Mouse (Mus musculus): ENCODE results near the gene 4930519P11Rik. TPM values are rescaled to one million over a fixed set of nuclear protein-coding genes. Genes with fewer than 3 reads are reported as not detected.

4930519P11Rik gene
- total and polyA plus RNA-seq, 2 experiments from 2014 or later: not detected

DNA sequence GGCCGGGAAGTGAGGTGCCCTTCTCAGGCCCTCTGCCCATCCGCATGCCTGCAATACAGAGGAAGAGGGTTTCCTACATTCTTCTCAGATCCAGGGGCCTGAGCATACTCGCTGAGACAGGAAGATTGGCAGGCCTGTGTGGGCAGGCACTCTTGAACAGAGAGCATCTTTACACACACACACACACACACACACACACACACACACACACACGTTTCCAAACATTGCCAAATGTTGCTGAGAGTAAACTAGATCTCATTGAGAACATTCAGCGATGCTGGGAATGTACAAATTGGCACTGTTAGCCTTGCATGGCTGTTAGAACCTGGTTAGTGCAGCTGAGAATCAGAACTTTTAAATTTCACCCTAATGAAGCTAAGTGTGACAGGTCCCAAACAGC lies 17.3 kb upstream of the 4930519P11Rik start:
- ATAC-seq (ENCODE audit: insufficient read depth, low read depth) (no peak), DNase-seq (ENCODE audit: low spot score) (no peak)
- Histone ChIP-seq H3K9ac (replicated peaks; ENCODE audit: low read depth, low read length) (no peak overlapping the region), H3K4me1 (ENCODE audit: control insufficient read depth, insufficient read depth) (no peaks in the 10 kb centered on the region), H3K27me3 (ENCODE audit: control insufficient read depth, insufficient read depth, low read length) (no peaks in the 10 kb centered on the region), H3K4me2 (ENCODE audit: low read depth, low read length) (no peak overlapping the region), H3K27ac (ENCODE audit: low read depth) (no peak overlapping the region), H3K36me3 (replicated peaks; ENCODE audit: control insufficient read depth, insufficient read depth, low read length) (peaks cover 40% of the 10 kb centered on the region), H3K9me3 (replicated peaks; ENCODE audit: control insufficient read depth, low read length) (no peaks in the 10 kb centered on the region), H3K4me3 (ENCODE audit: low read depth, low read length) (no peak overlapping the region)
- TF ChIP-seq CTCF (IDR thresholded peaks at IDR 0.05; ENCODE audit: low read depth): no peak
- no peak for TF ChIP-seq EP300 (IDR thresholded peaks at IDR 0.05; ENCODE audit: low read depth)
- 81% methylated on average over 5 of the region's 5 CpGs for WGBS

DNA sequence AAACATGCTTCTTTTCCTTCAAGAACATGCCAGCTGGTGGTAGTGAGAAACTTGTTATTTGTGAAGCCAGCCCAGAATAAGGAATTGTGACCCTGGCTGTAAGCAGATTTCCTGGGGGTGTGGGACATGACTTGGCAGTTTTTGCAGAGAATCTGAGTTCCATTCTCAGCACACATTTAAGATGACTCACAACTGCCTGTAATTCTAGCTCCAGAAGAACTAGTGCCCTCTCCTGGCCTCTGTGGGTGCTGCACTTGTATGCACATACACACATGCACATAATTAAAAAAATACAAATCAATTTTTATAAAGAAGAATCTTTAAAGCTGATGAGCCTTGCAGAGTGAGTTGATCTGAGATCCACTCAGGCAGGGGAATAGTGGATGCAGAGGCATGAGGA lies 10.9 kb upstream of the 4930519P11Rik start:
- Histone ChIP-seq H3K36me3 (replicated peaks; ENCODE audit: control insufficient read depth, insufficient read depth, low read length) (peaks cover 21% of the 10 kb centered on the region), H3K4me2 (ENCODE audit: low read depth, low read length) (no peak overlapping the region), H3K4me3 (ENCODE audit: low read depth, low read length) (no peak overlapping the region), H3K27me3 (ENCODE audit: control insufficient read depth, insufficient read depth, low read length) (no peaks in the 10 kb centered on the region), H3K27ac (ENCODE audit: low read depth) (no peak overlapping the region), H3K9me3 (replicated peaks; ENCODE audit: control insufficient read depth, low read length) (no peaks in the 10 kb centered on the region), H3K9ac (replicated peaks; ENCODE audit: low read depth, low read length) (no peak overlapping the region), H3K4me1 (ENCODE audit: control insufficient read depth, insufficient read depth) (no peaks in the 10 kb centered on the region)
- DNase-seq (ENCODE audit: low spot score) (no peak), ATAC-seq (ENCODE audit: insufficient read depth, low read depth) (no peak)
- TF ChIP-seq CTCF (IDR thresholded peaks at IDR 0.05; ENCODE audit: low read depth) (no peak), EP300 (IDR thresholded peaks at IDR 0.05; ENCODE audit: low read depth) (no peak)

DNA sequence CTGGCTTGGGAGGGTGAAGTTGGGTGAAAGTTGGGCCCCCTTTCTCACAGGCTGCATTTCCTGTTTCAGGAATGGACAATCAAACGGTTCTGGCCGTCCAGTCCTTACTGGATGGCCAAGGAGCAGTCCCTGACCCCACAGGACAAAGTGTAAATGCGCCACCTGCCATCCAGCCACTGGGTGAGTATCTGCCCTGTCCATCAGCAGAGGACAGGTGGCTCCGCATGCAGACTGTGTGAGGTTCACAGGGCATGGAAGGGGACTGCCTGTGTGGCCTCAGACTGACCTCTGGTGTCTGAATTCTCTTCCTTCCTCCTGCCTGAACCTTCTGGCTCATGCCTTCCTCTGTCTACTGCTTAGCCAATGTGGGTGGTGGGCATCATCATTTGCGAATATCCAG lies 8.4 kb upstream of the 4930519P11Rik start:
- Histone ChIP-seq H3K4me3 (ENCODE audit: low read depth, low read length) (no peak overlapping the region), H3K36me3 (replicated peaks; ENCODE audit: control insufficient read depth, insufficient read depth, low read length) (peaks cover 17% of the 10 kb centered on the region), H3K9ac (replicated peaks; ENCODE audit: low read depth, low read length) (no peak overlapping the region), H3K4me2 (ENCODE audit: low read depth, low read length) (no peak overlapping the region), H3K4me1 (ENCODE audit: control insufficient read depth, insufficient read depth) (no peaks in the 10 kb centered on the region), H3K9me3 (replicated peaks; ENCODE audit: control insufficient read depth, low read length) (no peaks in the 10 kb centered on the region), H3K27ac (ENCODE audit: low read depth) (no peak overlapping the region), H3K27me3 (ENCODE audit: control insufficient read depth, insufficient read depth, low read length) (no peaks in the 10 kb centered on the region)
- ATAC-seq (ENCODE audit: insufficient read depth, low read depth) (no peak), DNase-seq (ENCODE audit: low spot score) (no peak)
- TF ChIP-seq CTCF (IDR thresholded peaks at IDR 0.05; ENCODE audit: low read depth): no peak; the same call in 1 of the 2 replicates
- TF ChIP-seq EP300 (IDR thresholded peaks at IDR 0.05; ENCODE audit: low read depth): no peak
- 64% methylated on average over 5 of the region's 5 CpGs for WGBS

DNA sequence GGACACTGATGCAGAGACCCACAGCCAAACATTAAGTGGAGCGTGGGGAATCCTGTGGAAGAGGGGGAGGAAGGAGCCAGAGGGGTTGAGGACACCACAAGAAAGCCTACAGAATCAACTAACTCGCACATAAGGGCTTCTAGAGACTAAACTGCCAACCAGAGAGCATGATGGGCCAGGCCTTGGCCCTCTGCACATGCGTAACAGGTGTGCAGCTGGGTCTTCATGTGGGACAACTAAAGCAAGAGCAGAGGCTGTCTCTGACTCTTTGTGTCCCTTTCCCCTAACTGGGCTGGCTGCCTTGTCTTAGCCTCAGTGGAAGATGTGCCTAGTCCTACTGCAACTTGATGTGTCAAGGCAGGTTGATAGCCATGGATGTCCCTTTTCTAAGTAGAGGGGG lies 3.8 kb upstream of the 4930519P11Rik start:
- H3K27ac ChIP-seq (ENCODE audit: low read depth): peak overlapping the region; percentile 22; the same call in 1 of the 2 replicates
- no peaks in the 10 kb centered on the region for H3K27me3 ChIP-seq (ENCODE audit: control insufficient read depth, insufficient read depth, low read length)
- ATAC-seq (ENCODE audit: insufficient read depth, low read depth) (no peak), DNase-seq (ENCODE audit: low spot score) (no peak)
- TF ChIP-seq EP300 (IDR thresholded peaks at IDR 0.05; ENCODE audit: low read depth): no peak
- no peak for TF ChIP-seq CTCF (IDR thresholded peaks at IDR 0.05; ENCODE audit: low read depth)
- no peak overlapping the region for H3K9ac ChIP-seq (replicated peaks; ENCODE audit: low read depth, low read length)
- no peaks in the 10 kb centered on the region for H3K9me3 ChIP-seq (replicated peaks; ENCODE audit: control insufficient read depth, low read length)
- WGBS: 80% methylated on average over 3 of the region's 3 CpGs
- H3K4me3 ChIP-seq (ENCODE audit: low read depth, low read length): no peak overlapping the region
- 0 out of 2 replicates have a peak, but pooled peaks cover 3% of the 10 kb centered on the region for H3K36me3 ChIP-seq (replicated peaks; ENCODE audit: control insufficient read depth, insufficient read depth, low read length)
- H3K4me1 ChIP-seq (ENCODE audit: control insufficient read depth, insufficient read depth): peaks cover 4% of the 10 kb centered on the region; the same call in 1 of the 2 replicates
- H3K4me2 ChIP-seq (ENCODE audit: low read depth, low read length): no peak overlapping the region

- 65% methylated on average over 5 of the region's 5 CpGs for WGBS
- Histone ChIP-seq H3K4me1 (ENCODE audit: control insufficient read depth, insufficient read depth) (peaks cover 4% of the 10 kb centered on the region; the same call in 1 of the 2 replicates), H3K9me3 (replicated peaks; ENCODE audit: control insufficient read depth, low read length) (no peaks in the 10 kb centered on the region), H3K27me3 (ENCODE audit: control insufficient read depth, insufficient read depth, low read length) (no peaks in the 10 kb centered on the region), H3K36me3 (replicated peaks; ENCODE audit: control insufficient read depth, insufficient read depth, low read length) (no peaks in the 10 kb centered on the region), H3K9ac (replicated peaks; ENCODE audit: low read depth, low read length) (no peak overlapping the region), H3K4me2 (ENCODE audit: low read depth, low read length) (peak overlapping the region; percentile 31; the same call in 1 of the 2 replicates), H3K27ac (ENCODE audit: low read depth) (no peak overlapping the region), H3K4me3 (ENCODE audit: low read depth, low read length) (no peak overlapping the region)
- no peak for DNase-seq (ENCODE audit: low spot score)
- no peak for TF ChIP-seq EP300 (IDR thresholded peaks at IDR 0.05; ENCODE audit: low read depth)
- TF ChIP-seq CTCF (IDR thresholded peaks at IDR 0.05; ENCODE audit: low read depth): no peak
- no peak for ATAC-seq (ENCODE audit: insufficient read depth, low read depth)
Measured at GRCm38 (mm10) chr2:154615674-154616073, 2.4 kb upstream of the 4930519P11Rik start.

Measured in heart, postnatal 0 days (tissue).